Mouse (Mus musculus): ENCODE results near the gene Gm37240. TPM values are rescaled to one million over a fixed set of nuclear protein-coding genes. Genes with fewer than 3 reads are reported as not detected.

Gene Gm37240
- total RNA-seq, 1 experiment from 2014 or later: not detected

DNA sequence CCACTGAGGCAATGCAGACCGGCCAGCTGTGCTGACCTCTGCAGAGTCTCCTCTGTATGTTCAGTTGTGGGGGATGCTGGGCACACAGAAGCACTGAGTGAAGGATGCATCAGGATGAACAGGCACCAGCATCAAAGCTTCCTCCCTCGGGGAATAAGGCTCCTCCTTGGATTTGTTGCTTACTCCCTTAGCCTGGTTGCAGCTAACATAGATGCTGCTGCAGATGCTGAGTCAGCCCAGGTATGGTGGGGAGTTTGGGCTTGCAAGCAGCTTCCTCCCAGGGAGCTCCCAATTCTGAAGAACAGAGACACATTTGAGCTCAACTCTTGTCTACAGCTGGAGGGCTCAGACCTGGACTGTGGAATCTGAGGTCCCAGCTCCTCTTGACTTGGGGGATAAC lies 863.1 kb downstream of the Gm37240 start:
- no peak for ATAC-seq (replicated peaks; ENCODE audit: insufficient number of reproducible peaks, low FRiP score, low TSS enrichment, poor library complexity, severe bottlenecking)

DNA sequence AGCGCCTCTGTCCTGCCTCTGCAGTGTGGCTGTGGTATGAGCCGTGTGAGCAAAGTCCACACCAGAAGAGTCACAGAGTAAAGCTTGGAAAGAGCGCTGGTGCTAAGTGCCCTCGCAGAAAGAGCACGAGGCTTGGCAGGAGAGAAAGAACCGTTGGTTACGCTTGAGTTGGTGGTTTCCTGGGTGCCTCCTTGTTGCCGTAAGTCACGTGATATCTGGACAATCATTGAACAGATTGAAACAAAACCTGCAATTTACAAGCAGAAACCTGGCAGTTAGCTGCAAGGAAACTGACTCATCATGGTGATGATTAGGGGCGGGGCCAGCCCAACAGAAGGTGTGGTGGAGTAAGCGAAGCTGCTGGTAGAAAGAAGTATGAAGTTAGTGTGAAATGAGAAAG lies 864.5 kb downstream of the Gm37240 start:
- ATAC-seq (replicated peaks; ENCODE audit: insufficient number of reproducible peaks, low FRiP score, low TSS enrichment, poor library complexity, severe bottlenecking): no peak

DNA sequence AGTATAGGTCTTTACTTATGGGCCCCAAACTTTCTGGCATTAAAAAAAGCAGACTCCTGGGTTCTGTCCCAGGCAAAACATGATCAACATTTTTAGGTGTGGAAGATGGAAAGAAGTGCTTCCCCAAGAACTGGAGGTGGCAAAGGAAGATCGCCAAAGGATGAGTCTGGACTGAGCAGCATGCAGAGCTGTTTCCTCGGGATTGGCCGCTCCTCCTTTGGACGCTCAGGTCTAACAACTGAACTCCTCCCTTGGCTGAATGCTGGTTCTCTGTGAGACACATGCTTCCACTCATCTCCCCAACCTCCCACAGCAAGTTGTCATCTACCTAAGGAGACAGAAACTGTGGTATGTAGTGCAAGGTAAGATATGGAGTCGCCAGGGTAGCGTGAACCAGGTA lies 865.5 kb downstream of the Gm37240 start:
- ATAC-seq (replicated peaks; ENCODE audit: insufficient number of reproducible peaks, low FRiP score, low TSS enrichment, poor library complexity, severe bottlenecking): no peak

DNA sequence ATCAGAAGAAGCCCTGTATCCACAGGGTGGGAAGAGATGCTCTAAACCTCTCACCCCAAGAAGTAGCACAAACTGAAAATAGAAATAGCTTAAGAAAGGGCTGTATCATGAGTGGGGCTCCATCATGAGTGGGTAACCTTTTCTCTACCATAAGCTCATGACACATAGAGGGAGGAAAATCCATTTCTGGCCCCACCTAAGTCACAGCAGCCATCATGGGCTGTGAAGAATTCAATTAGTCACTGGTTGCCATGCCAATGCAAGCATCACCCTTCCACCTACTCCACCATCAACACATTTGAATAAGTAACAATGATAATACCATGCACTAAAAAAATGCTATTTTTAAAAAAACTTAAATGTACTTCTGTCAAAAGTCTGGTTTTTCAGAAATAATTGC lies 867.2 kb downstream of the Gm37240 start:
- ATAC-seq (replicated peaks; ENCODE audit: insufficient number of reproducible peaks, low FRiP score, low TSS enrichment, poor library complexity, severe bottlenecking): no peak

DNA sequence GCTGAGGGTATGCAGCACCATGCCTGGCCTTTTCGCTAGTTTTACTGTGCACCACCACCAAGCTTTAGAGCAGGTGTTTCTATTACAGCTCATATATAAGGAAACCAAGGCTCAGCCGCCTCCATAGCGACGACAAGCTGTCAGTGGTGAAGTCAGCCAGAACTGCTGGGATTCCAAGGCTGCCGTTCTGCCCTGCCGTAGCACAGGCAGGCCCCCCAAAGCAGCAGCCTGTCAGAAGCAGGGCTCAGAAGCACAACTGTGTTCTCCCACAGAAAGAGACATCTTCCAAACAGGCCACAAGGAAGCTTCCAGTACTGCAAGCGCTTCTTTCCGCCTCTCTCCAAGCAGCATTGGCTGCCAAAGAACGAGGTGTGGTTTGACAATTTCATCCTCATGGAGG lies 871.7 kb downstream of the Gm37240 start:
- no peak for ATAC-seq (replicated peaks; ENCODE audit: insufficient number of reproducible peaks, low FRiP score, low TSS enrichment, poor library complexity, severe bottlenecking)

DNA sequence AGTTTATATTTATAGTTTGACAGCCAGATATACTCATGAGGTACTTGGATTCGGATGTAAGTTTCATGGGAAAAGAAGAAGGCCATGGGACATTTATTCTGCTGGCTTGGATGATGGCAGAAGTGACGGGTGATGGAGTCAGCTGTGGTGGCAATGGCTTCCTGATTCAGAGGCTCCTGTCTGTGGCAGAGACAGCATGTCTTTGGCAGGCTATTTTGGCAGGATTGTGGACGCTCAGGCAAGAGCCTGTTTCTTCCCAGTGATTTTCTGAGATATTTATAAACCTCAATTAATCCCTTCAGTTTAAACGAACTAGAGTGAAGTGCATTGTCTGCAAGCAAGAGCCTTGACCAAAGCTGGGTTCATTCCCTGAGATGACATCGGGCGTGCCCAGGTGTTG lies 874.4 kb downstream of the Gm37240 start:
- ATAC-seq (replicated peaks; ENCODE audit: insufficient number of reproducible peaks, low FRiP score, low TSS enrichment, poor library complexity, severe bottlenecking): no peak

DNA sequence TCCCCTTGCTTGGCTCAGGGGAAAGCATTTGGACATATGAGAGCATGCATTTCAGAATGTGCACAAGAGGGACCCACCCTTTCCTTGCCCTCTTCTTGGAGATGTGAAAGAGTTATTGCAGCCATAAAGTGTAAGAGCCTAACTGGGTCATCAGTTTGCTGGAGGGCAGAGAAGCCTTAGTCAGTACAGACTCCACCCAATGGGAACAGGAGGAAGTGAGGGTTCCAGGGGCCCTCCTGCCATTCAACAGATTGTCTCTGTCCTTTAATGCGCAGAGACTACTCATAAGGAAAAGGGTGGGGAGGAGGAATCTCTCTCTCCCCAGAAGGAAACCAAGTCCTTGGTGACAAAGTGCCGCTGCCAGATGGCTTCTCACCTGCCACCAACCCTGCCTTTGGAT lies 882.1 kb downstream of the Gm37240 start:
- ATAC-seq (replicated peaks; ENCODE audit: insufficient number of reproducible peaks, low FRiP score, low TSS enrichment, poor library complexity, severe bottlenecking): no peak

DNA sequence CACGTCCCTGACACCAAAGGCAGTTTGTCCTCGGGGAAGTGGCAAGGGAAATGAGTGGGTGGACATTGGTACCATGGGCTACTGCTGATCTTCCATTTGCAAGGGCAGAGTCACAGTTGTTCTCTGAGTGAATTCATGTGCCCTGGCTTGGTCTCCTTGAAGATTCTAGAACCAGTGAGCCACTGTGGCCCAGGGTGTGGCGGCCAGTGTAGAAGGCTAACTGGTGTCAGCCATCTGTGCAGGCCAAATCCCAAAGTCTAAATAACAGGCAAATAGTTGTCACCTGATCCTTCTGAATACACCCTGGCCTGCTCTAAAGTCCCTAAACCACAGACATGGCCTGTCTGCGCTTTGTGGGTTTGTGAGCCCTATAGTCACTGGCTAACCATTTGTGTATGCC lies 898.4 kb downstream of the Gm37240 start:
- ATAC-seq (replicated peaks; ENCODE audit: insufficient number of reproducible peaks, low FRiP score, low TSS enrichment, poor library complexity, severe bottlenecking): no peak

DNA sequence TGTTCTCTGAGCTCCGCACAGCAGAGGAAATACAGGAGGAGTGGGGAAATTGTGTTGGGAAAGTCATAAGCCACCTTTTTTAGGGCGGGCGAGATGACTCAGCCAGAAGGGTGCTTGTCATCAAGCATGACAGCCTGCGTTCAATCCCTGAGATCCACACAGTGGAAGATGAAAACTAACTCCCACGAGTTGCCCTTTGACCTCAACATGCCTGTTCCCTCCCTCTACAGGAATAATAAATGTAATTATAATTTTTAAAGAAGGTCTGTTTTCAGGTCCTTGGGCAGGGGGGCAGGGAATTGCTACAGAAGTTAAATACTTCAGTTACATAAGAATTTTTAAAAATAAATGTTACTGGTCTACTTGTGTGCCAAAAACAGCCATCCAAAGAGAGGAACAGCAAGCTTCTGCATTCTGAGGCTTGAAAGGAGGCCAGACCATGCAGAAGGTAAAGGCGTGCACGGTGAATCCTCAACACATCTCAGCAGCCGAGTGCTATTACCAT lies 902.1 kb downstream of the Gm37240 start:
- no peak for ATAC-seq (replicated peaks; ENCODE audit: insufficient number of reproducible peaks, low FRiP score, low TSS enrichment, poor library complexity, severe bottlenecking)

DNA sequence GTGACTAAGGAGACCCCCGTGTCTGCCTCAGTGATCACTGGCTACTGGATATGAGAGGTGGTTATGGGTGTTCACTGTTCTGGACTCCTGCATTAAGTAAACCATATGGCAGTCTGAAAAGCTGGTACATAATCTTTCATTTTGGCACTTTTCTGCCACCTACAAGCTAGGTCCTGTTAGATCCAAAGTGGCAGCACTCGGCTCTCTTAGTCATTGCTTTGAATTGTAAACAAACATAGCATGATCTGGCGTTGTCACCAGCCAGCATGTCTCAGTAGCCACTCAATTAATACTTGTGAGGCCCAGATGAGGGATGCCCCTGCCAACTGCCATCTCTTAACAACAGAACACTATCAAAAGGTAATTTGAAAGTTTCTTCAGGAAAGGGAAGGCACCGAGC lies 904.6 kb downstream of the Gm37240 start:
- no peak for ATAC-seq (replicated peaks; ENCODE audit: insufficient number of reproducible peaks, low FRiP score, low TSS enrichment, poor library complexity, severe bottlenecking)

DNA sequence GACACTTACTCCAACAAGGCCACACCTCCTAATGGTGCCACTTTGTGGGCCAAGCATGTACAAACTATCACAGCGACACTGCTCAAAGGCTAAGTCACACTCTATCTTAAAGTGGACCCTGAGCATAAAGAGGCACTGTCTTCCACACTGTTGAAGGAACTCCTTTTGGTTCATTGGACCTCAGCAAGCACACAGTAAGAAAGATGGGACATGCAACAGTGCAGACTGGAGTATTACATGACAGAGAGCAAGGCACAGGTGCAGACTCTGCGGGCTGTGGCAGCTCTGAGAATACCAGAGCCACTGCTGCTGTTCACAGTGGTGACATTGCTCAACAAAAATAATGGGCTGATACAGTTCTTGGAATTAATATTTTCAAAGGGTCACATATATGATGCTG lies 907.2 kb downstream of the Gm37240 start:
- ATAC-seq (replicated peaks; ENCODE audit: insufficient number of reproducible peaks, low FRiP score, low TSS enrichment, poor library complexity, severe bottlenecking): no peak

DNA sequence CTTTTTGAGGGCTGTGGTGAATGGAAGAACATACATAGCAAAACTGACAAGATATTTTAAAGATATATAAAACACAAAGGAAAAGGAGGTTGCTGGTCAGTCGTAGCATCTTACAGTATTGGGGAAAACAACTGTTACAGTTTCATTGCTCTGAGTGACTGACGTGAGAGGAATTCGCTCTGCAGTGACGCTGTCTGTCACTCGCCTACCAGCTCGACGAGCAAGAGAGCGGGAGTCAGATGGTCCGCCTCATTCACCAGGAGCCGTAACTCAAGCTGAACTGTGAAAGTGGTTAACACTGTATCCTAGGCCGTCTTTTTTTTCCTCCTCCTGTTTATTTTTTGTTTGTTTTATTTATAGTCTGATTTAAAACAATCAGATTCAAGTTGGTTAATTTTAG lies 908.6 kb downstream of the Gm37240 start:
- no peak for ATAC-seq (replicated peaks; ENCODE audit: insufficient number of reproducible peaks, low FRiP score, low TSS enrichment, poor library complexity, severe bottlenecking)

DNA sequence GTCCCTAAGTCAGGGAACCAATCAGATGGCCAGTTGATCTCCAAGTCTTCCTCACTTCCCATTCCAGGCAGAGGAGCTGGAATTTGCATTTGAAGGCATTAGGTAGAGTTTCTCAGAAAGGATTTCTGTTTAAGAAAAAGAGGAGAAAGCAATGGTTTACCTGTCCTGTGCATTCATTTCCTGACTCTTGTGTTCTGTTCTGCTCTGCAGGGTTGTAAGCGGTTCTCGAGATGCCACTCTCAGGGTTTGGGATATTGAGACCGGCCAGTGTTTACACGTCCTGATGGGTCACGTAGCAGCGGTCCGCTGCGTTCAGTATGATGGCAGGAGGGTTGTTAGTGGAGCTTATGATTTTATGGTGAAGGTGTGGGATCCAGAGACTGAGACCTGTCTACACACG lies 913.1 kb downstream of the Gm37240 start:
- no peak for ATAC-seq (replicated peaks; ENCODE audit: insufficient number of reproducible peaks, low FRiP score, low TSS enrichment, poor library complexity, severe bottlenecking)

DNA sequence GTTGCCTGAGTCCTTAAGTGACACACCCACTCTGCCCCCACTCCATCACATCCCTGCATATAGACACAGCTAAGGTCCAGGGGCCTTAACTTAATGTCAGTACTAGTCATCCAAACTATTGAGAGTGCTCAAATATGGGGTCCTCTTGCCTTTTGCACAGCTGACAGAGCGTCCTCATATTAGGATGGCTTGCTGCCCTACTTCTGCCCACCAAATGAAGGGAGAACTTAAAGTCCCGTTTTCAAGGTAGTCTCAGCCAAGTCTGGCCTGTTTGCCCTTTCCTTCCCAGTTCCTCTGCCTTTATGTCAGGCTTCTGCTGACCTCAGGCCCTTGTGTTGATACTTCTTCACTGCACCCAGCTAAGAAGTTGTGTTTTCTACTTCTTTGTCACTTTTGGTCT lies 914.4 kb downstream of the Gm37240 start:
- ATAC-seq (replicated peaks; ENCODE audit: insufficient number of reproducible peaks, low FRiP score, low TSS enrichment, poor library complexity, severe bottlenecking): no peak

DNA sequence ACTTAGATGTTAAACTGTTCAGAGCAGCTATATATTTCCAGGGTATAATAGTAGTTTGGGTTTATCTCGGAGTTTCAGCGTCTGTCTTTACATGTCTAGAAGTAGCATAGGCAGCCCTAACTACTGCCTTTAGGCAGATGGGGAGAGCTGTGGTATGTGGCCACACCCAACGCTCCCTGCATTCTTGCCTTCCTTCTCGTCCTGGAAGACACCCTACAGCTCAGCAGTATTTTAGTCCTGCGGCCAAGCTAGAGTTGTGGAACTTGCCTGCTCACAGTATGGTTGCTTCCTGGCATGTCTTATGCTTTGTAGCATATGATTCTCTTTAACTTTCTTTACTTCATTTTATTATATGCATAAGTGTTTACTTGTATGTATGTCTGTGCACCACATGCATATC lies 915.8 kb downstream of the Gm37240 start:
- no peak for ATAC-seq (replicated peaks; ENCODE audit: insufficient number of reproducible peaks, low FRiP score, low TSS enrichment, poor library complexity, severe bottlenecking)

DNA sequence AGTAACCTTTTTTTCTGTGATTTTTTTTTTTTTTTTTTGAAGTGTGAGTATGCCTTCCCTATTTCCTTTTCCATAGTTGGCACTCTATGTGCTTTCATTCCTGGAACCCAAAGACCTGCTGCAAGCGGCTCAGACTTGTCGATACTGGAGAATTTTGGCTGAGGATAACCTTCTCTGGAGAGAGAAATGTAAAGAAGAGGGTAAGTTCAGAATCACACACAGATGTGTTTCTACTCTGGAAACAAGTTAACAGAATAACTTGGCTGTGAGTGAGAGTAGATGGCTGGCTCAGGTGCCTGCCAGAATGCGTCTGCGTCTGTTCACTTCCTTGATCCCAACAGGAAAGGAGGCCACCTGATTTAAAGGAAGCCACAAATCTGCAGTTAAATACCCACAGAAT lies 920.0 kb downstream of the Gm37240 start:
- no peak for ATAC-seq (replicated peaks; ENCODE audit: insufficient number of reproducible peaks, low FRiP score, low TSS enrichment, poor library complexity, severe bottlenecking)

DNA sequence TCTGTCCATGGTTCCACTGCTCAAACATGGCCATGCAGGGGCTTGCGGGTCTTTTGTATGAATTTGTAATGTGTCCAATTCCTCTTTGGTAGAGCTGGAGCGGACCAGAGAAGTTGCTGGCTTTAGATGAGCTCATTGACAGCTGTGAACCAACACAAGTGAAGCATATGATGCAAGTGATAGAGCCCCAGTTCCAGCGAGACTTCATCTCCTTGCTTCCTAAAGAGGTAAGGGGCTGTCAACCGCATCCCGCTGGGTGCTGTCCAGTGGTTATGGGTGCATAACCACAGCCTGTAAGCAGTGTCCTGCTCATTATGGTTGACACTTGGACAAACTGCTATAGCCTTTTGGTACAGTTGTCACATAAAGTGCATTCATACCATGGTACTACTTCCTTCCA lies 922.2 kb downstream of the Gm37240 start:
- ATAC-seq (replicated peaks; ENCODE audit: insufficient number of reproducible peaks, low FRiP score, low TSS enrichment, poor library complexity, severe bottlenecking): no peak

DNA sequence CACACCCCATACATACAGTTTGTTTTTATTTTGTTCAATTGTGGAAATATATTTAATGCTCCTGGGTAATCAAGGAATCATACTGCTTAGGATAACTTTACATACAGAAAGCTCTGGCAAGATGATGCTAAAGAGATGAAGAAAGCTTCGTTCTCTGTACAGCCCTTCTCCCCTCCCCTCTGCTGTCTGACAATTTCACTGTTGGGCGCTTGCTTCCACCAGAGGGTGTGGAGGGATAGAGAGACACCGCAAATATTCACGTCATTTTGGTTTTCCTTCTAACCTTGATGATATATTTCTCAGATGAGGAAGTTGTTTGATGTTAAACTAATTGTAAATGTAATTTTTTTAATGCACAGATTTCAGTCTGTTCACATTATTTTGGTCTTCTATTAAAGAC lies 931.5 kb downstream of the Gm37240 start:
- ATAC-seq (replicated peaks; ENCODE audit: insufficient number of reproducible peaks, low FRiP score, low TSS enrichment, poor library complexity, severe bottlenecking): no peak

DNA sequence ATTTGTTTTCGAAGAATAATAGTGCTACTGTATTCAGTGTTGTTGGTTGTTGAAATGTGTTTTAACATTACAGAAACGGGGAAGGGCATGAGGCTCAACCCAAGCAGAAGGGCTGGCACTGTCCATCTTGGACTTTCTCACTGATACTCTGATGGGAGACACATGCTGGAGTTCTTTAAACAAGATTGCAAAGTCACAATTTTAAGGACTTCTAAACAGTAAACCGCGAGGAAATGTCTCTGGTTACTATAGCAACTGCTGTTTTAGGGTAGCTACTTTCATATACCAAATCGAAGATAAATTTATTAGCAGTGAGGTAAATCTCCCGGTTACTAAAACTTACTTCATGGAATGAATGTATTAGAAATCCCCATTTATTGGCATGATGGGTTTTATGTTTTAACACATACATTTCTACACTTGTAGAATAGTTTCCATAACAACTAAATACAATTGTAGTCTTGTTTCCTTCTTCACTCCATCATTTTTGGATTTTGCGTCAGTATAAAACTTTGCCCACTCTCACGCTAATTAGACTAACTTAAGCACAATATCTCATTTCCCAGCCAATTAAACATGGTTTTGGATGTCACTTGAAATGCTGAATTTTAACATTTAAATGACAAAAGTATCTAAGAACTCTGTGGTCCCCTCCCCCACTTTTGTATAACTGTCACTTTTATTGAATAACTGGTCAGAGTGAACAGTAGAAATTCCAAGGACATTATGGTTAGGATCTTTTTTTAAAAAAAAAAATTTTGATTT lies 932.1 kb downstream of the Gm37240 start:
- no peak for ATAC-seq (replicated peaks; ENCODE audit: insufficient number of reproducible peaks, low FRiP score, low TSS enrichment, poor library complexity, severe bottlenecking)

DNA sequence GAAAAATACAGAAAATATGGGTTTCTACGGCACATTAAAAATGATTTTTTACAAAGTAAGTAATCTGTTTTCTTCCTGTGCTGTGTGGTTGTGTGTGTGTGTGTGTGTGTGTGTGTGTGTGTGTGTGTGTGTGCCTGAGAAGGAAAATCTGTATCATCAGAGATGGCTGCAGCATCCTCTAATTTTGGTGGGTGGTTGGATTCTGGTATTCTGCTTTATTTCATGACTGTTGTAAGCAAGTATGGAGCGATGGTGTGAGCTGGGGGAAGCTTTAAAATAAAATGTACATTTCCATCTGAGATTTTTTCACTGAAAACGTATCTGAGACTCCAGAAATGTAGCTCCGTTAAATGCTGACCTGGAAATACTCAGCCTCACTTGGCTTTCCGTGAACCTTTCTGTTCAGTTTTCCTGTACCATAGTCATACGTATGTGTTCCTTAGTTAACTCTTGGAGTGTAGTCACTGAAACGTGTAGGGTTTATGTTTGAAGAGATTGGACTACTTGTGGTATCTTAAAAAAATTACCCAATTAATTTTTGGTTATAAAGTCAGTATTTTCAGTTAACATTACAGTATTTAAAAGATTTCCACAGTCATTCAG lies 934.6 kb downstream of the Gm37240 start:
- ATAC-seq (replicated peaks; ENCODE audit: insufficient number of reproducible peaks, low FRiP score, low TSS enrichment, poor library complexity, severe bottlenecking): no peak

All from monocyte, adult 5-6 weeks (primary cell).